Mouse (Mus musculus) gastrocnemius, adult 18-20 months (tissue): Measurements from ENCODE around the gene Tmem218. TPM values are rescaled to one million over a fixed set of nuclear protein-coding genes. Genes with fewer than 3 reads are reported as not detected.

Experiments used
- DNase-seq: peaks from one replicate; pipeline ENCODE4 v3.0.0; 2021; ENCODE audit warnings: low spot score
- total RNA-seq, 2 experiments: library from RNA; stranded (reverse); gene quantifications; 2 replicates each; pipeline ENCODE4 v1.2.3; 2021

Gene Tmem218
- total RNA-seq, 2 experiments from 2014 or later = 2.6 to 3.1 TPM

GRCm38 (mm10) chr9:37232201-37233195, 24.5 kb downstream of the Tmem218 start:
- no peak for DNase-seq

GRCm38 (mm10) chr9:37235951-37236737, 28.1 kb downstream of the Tmem218 start:
- no peak for DNase-seq

GRCm38 (mm10) chr9:37242764-37243163, 34.7 kb downstream of the Tmem218 start:
- DNase-seq = no peak

DNA sequence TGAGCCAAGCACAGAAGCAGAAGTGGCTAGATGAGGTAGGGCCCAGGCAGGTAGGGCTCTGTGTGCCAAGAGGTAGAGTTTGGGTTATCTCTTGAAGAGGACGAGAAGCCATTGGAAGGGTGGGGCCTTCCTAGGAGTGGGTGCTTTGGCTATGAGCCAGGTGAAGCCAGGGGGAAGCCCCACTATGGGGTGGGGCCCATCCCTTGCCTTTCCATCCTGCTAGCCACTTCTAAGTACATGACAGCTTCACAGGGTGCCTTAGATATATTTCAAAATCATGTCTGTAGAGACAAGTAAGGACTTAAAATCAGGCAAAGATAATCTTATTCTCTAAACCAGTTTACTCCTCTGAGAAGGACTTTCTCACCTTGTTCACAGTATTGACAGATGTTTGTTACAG, 36.6 kb downstream of the Tmem218 start:
- DNase-seq = no peak

- no peak for DNase-seq
Observed at GRCm38 (mm10) chr9:37245404-37245803, 37.4 kb downstream of the Tmem218 start.

DNA sequence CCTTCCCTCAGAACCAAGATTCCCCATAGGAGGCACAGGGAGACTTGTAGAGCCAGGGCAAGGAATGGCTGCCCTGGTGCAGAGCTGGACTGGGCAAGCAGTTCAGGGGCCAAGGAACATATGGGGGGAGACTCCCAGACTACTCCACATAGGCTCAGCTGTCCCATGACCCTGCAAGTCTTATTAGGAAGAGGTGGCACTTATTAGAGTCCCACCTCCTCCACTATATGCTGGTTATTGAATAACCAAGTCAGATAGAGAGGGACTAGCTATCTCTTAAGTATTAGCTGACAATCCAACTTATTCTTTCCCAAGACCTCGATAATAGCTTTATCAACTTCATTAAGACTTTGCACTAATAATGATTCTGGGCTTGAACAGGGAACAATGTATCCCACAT, 37.8 kb downstream of the Tmem218 start:
- no peak for DNase-seq

DNA sequence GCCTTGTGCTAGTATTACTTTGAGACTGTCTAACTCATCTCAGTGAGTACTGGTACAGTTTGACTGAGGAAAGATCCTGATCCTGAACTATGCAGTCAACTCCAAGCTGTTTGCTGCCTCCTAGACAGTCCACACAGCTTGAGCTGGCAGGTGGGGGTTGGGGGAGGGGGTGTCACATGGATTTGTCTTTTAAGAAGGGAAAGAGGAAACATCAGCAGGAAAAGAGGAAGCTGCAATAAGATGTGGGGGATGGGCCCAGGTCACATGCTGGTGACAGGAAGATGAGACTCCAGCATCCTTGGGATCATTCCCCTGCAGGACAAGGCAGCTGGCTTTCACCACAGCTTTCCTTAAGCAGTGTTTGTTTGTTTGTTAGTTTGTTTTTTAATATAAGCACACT, 39.4 kb downstream of the Tmem218 start:
- DNase-seq = no peak

DNA sequence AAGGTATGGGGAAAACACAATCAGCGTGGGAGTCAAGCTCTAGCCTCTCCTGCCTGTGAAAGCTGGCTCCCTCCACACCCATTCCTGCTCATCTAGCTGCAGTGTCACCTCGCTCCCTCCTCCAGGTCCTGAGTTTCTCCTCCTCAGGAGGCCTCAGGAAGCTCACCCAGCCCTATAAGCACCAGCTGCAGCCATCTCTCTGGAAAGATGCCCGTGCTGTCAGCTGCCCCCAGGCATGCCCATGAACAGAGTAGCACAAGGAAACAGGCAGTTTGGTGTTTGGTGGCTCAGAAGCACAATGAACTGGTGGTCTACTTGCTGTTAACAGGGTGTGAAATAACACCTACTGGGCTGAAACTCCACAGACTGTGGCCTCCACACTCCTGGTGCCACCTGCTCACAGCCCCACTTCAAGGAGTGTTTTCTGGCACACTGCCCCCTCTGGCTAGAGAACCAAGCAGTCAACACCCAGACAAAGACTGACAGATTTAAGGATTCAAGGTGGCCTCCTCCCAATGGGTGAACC, 40.4 kb downstream of the Tmem218 start:
- DNase-seq = no peak

- DNase-seq = no peak
Observed at GRCm38 (mm10) chr9:37249976-37250375, 42.0 kb downstream of the Tmem218 start.

DNA sequence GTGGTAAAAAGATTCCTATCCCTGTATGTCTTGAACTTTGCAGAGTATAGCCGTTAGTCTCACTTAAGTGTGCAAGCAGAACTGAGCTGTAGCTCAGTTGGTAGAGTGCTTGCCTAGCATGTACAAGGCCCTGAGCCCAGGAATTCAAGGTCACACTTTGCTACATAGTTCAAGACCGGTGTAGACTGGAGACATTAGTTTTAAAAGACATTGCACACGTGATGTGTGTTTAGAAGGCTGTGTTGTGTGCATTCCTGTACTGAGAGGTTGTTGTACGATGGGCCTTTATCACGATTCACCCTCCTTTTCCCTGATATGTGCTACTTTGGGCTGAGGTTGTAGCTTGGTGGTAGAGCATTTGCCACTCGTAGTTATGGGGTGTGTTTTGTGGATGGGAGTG, 42.6 kb downstream of the Tmem218 start:
- DNase-seq = no peak

- no peak for DNase-seq
Observed at GRCm38 (mm10) chr9:37254531-37255110, 46.6 kb downstream of the Tmem218 start.

GRCm38 (mm10) chr9:37255149-37255888, 47.3 kb downstream of the Tmem218 start, which contains the start of gene Slc37a2:
Gene Slc37a2 (minus strand): TSS chr9:37255738.
- DNase-seq = peak; percentile 70

DNA sequence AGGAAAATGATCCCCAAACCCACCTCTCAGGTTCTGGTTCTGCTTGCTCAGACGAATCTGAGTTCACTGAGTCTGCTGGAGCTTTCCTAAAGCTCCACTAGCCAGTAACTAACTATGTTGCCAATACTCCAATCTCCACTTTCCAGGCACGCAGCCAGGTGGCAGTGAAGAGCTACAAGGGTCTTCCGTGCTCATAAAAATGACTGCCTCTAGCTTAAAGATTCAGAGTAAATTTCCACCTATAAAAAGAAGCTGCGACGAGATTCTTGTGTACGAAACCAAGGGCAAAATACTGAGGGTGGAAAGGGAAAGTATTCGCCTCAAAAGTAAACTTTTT, 47.8 kb downstream of the Tmem218 start:
- no peak for DNase-seq

- no peak for DNase-seq
Observed at GRCm38 (mm10) chr9:37266622-37267021, 58.6 kb downstream of the Tmem218 start.

Other genes with a start within 250 kb of the Tmem218 start
- gene Pknox2, start 60.8 kb upstream of the Tmem218 start, total RNA-seq = 10 to 100 TPM; 39.5 to 42.9 TPM
- under 1 TPM; 0.30 to 0.62 TPM for gene Slc37a2, start 47.5 kb downstream of the Tmem218 start, total RNA-seq
- gene Ccdc15, start 140.2 kb downstream of the Tmem218 start, total RNA-seq = 1 to 10 TPM; 1.5 TPM
- under 1 TPM; 0.11 to 0.17 TPM for gene Hepacam, start 159.1 kb downstream of the Tmem218 start, total RNA-seq
- 10 to 100 TPM in 1 of 2 experiments, 1 to 10 TPM in 1; 6.4 to 10.1 TPM for gene Robo4, start 193.7 kb downstream of the Tmem218 start, total RNA-seq
- not detected for gene Robo3, start 225.0 kb downstream of the Tmem218 start, total RNA-seq